Mouse (Mus musculus): ENCODE measurements at regions not wholly inside any gene's neighbourhood (a gene's known extent, or its start where the extent isn't known, plus 50 kb on each side); places are given as distances from the start of the nearest gene placed in this dataset.
A peak's percentile ranks its signal among the peaks of the same experiment; 100 is the strongest.
"Not testable (repeated sequence)": the region's sequence is repeated elsewhere in the genome, so short reads cannot be mapped to it uniquely, and the experiment has no call there.

DNA sequence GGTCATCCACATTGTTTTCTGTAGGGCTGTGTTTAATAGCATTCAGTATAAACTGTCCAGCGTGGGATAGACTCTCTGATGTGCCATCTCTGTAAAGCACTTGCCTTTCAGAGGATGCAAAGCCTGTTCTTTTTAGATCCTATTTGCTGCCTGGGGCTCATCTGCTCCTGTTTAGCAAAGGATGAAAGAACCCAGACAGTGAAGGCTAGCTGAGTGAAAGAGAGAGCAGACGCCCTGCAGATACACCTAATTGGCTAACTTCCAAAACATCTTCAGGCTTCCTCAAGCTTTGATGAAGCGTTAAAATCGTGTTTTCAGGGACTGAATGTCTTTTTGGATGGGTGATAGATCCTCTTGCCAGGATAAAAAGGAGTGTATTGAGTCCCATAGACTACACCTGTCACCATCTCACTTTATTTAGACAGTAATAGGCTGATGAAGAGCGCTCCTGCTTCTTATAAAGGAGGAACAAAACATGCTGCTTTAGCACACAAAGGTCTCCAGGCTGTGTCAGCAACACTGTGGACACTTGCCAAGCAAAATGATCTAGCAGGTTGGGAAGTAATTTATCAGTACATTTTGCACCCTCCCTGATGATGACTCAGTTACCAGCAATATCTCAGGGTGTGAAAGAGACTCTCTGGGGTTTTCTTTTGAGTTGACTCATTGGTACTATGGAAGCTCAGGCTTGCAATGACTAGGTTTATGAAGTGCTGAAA, 4717.3 kb downstream of the 9330182O14Rik start:
- no peak for DNase-seq (ENCODE audit: low spot score in 2 of 2)

DNA sequence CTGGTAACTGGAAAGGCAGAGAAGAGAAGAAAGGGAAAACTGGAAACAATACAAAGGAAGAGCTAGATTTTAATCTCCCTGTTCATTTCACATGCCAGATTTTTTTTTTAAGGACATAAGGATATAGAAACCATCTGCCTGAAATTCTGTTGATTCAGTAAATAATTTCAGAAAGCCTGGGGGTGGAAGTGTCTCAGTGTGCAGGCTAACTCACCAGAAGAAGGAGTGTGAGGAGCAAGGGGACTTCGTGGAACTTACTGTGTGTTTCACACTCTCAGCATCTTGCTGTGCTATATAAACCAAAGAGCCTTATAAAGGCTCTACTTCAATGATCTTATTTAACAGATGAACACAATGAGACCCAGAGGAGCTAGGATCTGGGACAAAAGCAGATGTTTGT, 4722.9 kb downstream of the 9330182O14Rik start:
- DNase-seq (ENCODE audit: low spot score in 2 of 2), result no peak

DNA sequence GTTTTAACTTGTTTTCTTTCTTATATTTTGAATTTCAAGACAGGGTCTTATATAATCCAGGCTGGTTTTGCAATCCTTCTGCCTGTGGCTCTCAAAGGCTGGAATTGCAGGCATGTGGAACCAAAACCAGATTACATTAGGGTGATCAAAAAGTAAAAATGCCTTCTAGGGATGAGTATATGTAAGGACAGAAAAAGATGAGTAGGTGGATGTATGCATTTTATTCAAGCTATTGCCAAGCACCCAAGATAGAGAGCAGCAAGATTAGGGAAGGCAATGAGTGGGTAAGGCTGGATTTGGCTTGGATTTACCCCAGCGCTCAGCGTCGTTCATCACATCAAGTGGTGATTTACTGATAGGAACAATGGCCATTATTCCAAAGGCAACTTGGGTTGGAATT, 4725.2 kb downstream of the 9330182O14Rik start:
- peak in 1 of 2 experiments; percentile 27 for DNase-seq (ENCODE audit: low spot score in 2 of 2)

DNA sequence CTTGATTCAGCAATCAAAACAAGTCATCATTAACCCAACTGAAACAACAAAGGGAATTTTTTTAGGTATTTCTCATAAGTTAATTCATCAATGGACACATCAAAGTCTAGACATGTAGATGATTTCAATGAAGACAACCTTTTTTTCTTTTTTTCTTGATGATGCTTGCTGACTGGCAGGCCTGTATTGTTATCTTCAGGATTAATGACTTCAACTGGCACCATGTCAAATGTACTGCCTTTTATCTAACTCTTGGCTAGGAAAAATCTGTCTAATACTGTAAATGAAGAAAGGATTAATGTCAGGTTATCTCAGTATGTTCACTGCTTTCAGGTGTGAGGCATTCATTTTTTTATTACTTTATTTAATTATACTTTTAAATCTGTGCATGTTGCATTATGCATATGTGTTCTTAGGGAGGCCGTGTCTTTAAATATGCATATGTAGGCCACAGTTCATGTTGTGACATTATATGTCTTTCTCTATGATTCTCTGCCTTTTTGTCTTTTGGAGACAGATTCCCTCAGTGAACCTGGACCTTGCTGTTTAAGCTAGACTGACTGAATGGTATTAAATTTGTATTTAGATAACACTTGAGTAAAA, 4726.1 kb downstream of the 9330182O14Rik start:
- no peak for DNase-seq (ENCODE audit: low spot score in 2 of 2)

DNA sequence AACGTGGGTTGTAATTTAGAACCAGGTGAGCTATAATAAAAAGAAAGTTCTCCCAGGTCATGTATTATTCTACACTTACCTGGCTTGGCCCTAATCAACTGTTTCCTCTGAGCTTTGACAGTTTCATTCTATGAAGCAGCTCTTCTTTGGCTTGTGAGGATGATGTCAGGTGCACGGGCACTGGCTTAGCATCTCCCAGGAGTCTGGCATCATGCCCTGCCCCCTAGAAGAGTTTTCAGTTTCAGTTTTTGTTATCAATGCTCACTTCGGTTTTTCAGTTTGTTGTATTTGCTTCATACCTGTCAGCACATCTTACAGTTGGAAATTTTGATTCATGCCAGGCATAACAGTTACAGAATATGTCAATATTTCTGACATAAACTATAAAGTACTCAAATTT, 4734.4 kb downstream of the 9330182O14Rik start:
- peak in 1 of 2 experiments; percentile 19 for DNase-seq (ENCODE audit: low spot score in 2 of 2)

DNA sequence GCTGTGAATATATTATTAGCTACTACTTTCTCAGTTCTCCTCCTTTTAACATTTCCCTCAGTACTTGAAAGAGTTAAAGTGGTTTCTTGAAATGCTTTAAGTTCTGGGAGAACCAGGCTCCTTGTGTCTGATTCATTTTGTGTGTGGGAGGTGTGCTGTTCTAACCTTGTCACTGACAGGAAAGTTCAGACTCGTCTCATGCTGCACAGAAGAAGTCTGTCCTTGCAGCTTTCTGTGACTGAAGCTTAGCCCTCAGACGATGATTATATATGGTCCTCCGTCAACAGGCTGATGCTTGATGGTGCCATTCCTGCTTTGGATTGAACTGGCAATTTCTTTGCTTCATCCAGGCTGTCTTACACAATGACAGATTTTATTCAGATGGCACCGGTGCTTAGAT, 4734.9 kb downstream of the 9330182O14Rik start:
- peak; percentile 42 to 64 for DNase-seq (ENCODE audit: low spot score in 2 of 2)

DNA sequence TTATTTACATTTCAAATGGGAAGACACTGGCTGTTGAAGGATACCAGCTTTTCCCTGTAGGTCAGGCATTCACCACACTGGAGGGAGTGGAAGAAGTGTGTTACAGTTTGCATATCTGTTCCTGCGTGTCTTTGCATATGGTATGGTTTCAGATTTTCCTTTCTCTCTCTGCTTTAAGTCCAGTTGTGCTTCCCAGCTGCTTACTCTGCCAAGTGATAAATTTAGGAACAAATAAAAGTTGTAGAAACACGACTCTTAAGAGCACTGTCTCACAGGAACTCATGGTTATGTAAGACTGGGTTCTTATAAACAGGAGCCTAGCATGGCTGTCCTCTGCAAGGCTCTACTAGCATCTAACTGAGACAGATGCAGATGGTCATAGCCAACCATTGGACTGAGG, 4735.5 kb downstream of the 9330182O14Rik start:
- peak in 1 of 2 experiments; percentile 31 for DNase-seq (ENCODE audit: low spot score in 2 of 2)

DNA sequence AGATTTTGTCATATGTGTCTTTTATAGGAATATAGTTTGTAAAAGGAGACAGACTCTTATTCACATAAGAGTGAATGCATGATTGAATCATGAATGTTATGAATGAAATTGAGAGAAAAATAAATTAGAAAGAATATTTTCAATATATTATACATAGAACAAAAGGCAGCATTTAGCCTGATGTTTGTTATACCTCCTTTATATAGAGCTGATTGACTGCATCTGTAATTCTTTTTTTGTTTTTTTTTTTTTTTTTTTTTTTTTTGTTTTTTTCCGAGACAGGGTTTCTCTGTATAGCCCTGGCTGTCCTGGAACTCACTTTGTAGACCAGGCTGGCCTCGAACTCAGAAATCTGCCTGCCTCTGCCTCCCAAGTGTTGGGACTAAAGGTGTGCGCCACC, 4736.8 kb downstream of the 9330182O14Rik start:
- DNase-seq (ENCODE audit: low spot score in 2 of 2), result not testable (repeated sequence)

DNA sequence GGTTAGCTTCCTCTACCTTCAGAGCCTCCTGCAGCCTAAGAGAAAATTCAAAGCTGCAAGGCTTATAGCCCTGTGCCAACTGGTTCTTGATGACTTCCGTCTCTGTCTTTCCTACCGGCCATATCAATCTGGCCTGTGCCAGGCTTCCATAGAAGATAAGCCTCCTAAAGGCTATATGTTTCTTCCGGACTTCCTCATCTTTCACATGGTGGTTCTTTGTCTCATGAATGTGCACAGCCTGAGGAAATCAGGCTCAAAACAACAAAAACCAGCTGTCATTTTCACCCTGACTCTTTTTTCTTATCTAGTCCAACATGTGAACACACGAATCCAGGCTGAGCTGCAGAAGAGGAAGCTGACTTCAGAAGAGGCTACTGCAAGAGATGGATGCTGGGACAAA, 4748.1 kb downstream of the 9330182O14Rik start:
- no peak for DNase-seq (ENCODE audit: low spot score in 2 of 2)

DNA sequence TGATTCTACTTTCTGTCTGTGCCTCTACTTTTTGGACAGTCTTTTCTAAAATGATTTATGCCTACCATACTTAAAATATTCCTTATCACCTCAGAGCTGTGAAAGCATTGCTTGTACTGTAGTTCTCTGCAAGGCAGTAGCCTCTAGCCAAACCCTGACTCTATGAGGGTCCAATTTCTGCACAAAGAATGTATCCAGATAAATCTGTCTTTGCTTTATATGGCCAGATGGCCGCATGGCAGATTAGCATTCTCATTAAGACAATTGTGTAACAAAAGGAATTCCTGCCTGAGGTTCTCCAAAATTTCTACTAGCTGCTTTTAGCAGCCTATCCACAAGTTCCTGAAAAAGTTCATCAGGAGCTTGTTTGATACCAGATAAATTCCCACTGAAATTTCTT, 4757.4 kb downstream of the 9330182O14Rik start:
- peak in 1 of 2 experiments; percentile 33 for DNase-seq (ENCODE audit: low spot score in 2 of 2)

DNA sequence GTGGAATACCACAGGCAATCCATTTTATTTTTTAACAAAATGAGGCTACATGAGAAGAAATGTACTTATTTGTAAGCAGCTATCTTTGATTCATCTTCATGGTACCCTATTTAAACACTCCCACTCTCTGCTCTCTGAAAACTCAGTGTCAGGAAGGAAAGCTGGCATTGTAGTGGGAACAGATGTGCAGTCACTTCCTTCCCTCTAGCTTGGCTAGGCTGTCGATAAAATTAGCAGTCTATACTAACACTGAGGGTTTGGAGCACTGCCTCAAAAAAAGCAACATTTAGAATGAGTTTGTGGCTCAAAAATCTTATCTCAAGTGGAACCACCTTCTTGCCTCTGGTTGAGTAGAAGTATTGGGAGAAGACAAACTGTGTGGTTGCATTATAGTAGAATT, 4762.1 kb downstream of the 9330182O14Rik start:
- DNase-seq (ENCODE audit: low spot score in 2 of 2), result peak; percentile 56 to 85

DNA sequence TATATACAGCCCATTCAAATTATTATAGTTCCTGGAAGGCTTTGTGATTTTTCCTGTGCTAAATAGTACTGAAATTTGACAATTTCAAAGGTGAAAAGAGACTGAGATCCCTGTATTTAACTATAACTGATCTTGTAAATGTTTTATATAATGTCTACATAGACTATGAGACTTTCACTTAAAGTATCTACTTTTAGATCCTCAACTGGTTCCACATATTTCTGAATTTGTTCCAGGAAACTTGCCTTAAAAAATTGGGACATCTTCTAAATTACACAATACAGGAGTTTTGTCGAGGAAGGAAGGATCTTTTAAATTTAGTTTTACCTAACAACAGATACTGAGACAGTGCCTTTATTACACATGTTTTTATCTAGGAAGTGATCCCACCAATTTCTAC, 4763.4 kb downstream of the 9330182O14Rik start:
- DNase-seq (ENCODE audit: low spot score in 2 of 2), result no peak

DNA sequence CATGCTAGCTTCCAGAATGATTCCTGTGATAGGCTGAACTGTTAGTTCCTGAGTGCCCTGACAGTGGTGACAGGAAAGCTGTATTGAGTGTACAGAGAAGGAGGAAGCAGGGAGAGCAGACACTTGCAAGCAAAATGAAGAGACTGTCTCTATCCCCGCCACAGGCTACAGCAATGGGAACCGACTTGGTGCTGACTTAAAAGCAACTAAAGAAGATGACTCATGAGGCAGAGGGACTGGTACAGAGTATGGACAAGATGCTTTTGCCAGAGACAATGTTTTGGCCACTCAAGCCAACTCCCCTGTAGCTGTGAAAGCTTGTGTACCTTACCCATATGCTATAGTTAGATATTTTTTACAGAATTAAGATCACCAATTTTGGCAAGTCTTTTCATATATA, 4773.0 kb downstream of the 9330182O14Rik start:
- no peak for DNase-seq (ENCODE audit: low spot score in 2 of 2)

DNA sequence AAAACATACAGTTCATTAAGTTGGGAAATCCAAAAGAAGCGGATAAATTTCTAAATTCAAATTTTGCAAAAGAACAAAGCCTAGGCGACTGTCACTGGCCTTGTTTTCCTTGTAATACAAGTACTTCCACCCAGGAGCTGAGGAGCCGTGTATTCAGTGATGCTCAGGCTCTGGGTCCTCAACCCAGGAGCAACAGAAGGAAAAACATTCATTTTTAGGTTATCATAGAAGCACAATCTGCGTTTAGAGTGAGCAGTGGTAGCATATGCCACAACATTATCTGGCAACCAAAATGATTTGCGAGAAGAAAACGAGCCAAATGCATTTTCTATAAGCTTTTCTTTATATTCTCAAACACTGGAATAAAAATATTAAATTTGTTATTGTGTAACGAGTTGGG, 4779.3 kb downstream of the 9330182O14Rik start:
- peak in 1 of 2 experiments; percentile 33 for DNase-seq (ENCODE audit: low spot score in 2 of 2)

DNA sequence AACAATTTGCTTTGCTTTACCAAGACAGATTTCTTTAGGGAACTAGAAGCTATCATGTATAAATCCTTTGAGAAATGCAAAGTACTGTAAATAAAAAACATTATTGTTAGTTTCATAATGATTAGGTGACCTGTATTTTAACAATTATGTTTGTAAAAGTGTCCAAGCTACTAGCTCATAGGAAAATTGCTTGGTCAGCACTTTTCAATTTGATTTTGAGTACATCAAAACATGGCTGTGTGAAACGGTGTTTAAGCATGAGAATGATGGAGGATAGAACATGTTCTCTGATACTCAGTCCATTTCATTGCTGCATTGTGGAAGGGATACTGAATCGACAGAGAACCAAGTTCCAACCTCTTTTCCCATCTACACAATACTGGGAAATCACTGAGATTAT, 4780.8 kb downstream of the 9330182O14Rik start:
- no peak for DNase-seq (ENCODE audit: low spot score in 2 of 2)

DNA sequence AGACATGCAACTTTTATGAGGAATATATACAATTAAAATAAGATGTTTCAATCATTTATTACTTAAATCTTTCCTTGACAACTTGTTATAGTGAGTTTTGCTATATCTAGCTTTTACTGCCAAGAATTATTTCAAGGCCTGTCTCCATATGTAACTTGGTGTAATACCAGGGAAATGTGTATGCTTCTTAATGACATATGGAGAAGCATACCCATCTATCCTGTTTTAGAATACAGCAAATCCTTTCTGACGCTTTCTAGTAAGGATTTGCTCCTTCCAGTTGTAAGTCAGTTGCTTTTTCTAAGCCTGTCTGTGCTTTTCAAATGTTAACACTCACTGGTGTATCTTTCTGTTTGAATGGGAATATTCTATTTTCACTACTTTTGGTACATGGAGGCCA, 4782.3 kb downstream of the 9330182O14Rik start:
- no peak for DNase-seq (ENCODE audit: low spot score in 2 of 2)

DNA sequence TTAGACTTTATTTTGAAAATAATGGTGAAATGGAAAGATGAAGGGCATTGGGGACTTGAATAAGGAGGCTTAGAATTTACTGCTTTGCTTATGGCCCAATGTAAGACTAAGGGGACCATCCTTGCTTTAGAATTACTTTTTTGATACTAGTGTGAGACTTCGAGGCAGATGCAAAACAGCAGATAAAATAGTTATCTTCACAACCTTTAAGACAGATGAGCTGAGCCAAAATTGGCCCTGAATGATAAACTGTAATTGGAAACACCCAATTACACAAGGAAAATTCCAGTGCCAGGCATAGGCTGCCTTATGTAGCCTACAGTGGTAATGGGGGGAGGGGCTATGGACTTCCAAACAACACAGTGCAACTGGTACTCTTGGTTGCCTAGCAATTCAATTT, 4790.5 kb downstream of the 9330182O14Rik start:
- DNase-seq (ENCODE audit: low spot score in 2 of 2), result no peak

DNA sequence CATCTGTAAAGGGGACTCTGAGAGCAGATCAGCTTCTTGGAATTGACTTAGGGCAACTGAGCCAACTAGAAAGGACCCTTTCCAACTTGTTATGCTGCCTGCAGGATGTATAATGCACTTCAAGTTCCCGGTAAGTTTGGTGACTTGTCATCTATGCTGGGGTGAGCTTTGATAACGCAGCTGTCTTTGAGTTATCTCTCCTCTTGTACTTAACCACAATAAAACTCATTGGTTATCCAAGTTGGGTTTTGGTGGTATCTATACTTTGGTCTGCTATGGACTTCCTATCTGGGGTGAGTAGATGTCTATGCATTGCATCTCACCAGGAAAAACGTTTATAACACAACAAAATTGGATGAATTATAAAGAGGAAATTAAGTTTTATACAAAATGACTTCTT, 4792.9 kb downstream of the 9330182O14Rik start:
- DNase-seq (ENCODE audit: low spot score in 2 of 2), result no peak

DNA sequence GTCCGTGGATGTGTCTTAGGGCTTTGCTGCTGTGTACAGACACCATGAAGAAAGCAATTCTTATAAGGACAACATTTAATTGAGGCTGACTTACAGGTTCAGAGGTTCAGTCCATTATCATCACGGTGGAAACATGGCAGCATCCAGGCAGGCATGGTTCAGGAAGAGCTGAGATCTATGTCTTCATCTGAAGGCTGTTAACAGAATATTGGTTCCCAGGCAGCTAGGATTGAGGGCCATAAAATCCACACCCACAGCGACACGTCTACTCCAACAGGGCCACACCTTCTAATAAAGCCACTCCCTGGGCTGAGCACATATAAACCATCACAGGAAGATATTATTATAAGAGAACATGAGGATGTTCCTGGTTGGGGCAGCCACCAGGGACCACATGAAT, 4814.5 kb downstream of the 9330182O14Rik start:
- DNase-seq (ENCODE audit: low spot score in 2 of 2), result no peak

DNA sequence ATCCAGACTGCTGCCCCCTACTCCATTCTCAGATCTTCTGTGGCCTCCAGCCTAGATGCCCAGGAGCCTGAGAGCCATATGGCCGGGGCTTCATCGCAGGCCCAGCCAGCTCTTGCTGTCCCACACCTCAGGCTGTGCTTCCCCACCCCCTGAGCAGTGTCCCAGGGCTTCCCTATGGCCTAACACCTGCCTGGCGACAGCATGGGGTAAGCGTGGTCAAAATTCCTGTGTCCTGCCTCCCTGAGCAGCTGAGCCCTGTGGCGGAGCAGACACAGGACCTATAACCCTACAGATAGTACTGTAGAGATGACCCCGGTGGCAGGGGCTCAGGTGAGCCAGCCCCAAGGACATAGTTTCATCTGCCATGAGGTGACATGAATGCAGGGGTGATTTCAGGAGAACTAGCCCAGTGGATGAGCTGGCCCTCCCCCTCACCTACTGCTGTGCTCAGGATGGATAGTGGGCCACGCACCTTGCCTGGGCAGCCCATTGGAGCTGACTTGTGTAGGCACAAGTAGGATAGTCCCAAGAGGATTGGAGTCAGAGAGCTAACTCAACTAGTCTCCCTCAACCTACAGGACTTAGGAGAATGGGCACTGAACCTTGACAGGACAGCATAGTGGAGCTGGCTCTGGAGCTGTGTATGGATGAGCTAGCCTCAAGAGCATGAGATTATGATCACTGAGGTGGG, 4816.9 kb downstream of the 9330182O14Rik start:
- DNase-seq (ENCODE audit: low spot score in 2 of 2), result no peak

All from frontal cortex, postnatal 36 days (tissue).